Mouse (Mus musculus) midbrain, embryonic 13.5 days (tissue): ENCODE measurements at regions not wholly inside any gene's neighbourhood (a gene's known extent, or its start where the extent isn't known, plus 50 kb on each side); places are given as distances from the start of the nearest gene placed in this dataset.

Experiments used
- ATAC-seq: fragments of 200-750 bp; cut with Nextera tagmentation; 2 replicates; pipeline ENCODE4 v1.8.0; 2017; ENCODE audit warnings: mild to moderate bottlenecking, moderate TSS enrichment, moderate library complexity
- H3K27ac ChIP-seq: fragments of 300-500 bp; sonication (generic); 2 replicates; pipeline ENCODE4 v1.5.1; 2015; ENCODE audit warnings: inconsistent platforms, mild to moderate bottlenecking, moderate library complexity
- H3K27me3 ChIP-seq: fragments of 300-500 bp; sonication (generic); 2 replicates; pipeline ENCODE4 v1.6.1; 2015; ENCODE audit warnings: mild to moderate bottlenecking, inconsistent platforms
- H3K36me3 ChIP-seq: fragments of 300-500 bp; sonication (generic); 2 replicates; pipeline ENCODE4 v1.6.1; 2015; ENCODE audit warnings: mild to moderate bottlenecking, inconsistent platforms
- H3K4me1 ChIP-seq: fragments of 300-500 bp; sonication (generic); replicated peaks from 2 replicates; pipeline ENCODE4 v1.6.1; 2015; ENCODE audit warnings: inconsistent platforms
- H3K4me2 ChIP-seq: fragments of 300-500 bp; sonication (generic); replicated peaks from 2 replicates; pipeline ENCODE4 v1.6.1; 2015; ENCODE audit warnings: moderate library complexity, mild to moderate bottlenecking, inconsistent platforms
- H3K4me3 ChIP-seq: fragments of 300-500 bp; sonication (generic); replicated peaks from 2 replicates; pipeline ENCODE4 v1.5.1; 2015; ENCODE audit warnings: mild to moderate bottlenecking, inconsistent platforms
- H3K9ac ChIP-seq: fragments of 300-500 bp; sonication (generic); replicated peaks from 2 replicates; pipeline ENCODE4 v1.6.1; 2015; ENCODE audit warnings: mild to moderate bottlenecking, inconsistent platforms
- H3K9me3 ChIP-seq: fragments of 300-500 bp; sonication (generic); 2 replicates; pipeline ENCODE4 v1.6.1; 2016; ENCODE audit warnings: mild to moderate bottlenecking, inconsistent platforms
- WGBS: fragments of 180-500 bp; shearing (Covaris S2); methylation state at CpG from one replicate; pipeline ENCODE4 v1.1.7; 2015; 5-methylcytosine and 5-hydroxymethylcytosine counted together

- 88% methylated on average over 10 of the region's 10 CpGs for WGBS
Measured at GRCm38 (mm10) chr14:60526832-60527231, 107.0 kb upstream of the Spata13 start.

GRCm38 (mm10) chr14:60527951-60528350 lies 105.8 kb upstream of the Spata13 start:
- no peaks in the 10 kb centered on the region for H3K9me3 ChIP-seq
- H3K36me3 ChIP-seq: no peaks in the 10 kb centered on the region
- H3K4me1 ChIP-seq: peaks cover 21% of the 10 kb centered on the region
- no peak overlapping the region for H3K4me2 ChIP-seq
- H3K27me3 ChIP-seq: no peaks in the 10 kb centered on the region
- H3K4me3 ChIP-seq: no peak overlapping the region
- no peak for ATAC-seq
- H3K27ac ChIP-seq: no peak overlapping the region
- WGBS: 94% methylated on average over 5 of the region's 5 CpGs
- no peak overlapping the region for H3K9ac ChIP-seq

More at GRCm38 (mm10) chr14:60526832-60527231, 107.0 kb upstream of the Spata13 start:
- H3K4me2 ChIP-seq: no peak overlapping the region
- H3K4me3 ChIP-seq: no peak overlapping the region
- no peaks in the 10 kb centered on the region for H3K36me3 ChIP-seq
- no peak overlapping the region for H3K9ac ChIP-seq
- H3K9me3 ChIP-seq: no peaks in the 10 kb centered on the region
- H3K4me1 ChIP-seq: peaks cover 17% of the 10 kb centered on the region
- no peak overlapping the region for H3K27ac ChIP-seq
- no peaks in the 10 kb centered on the region for H3K27me3 ChIP-seq
- no peak for ATAC-seq

- no peak overlapping the region for H3K9ac ChIP-seq
- H3K4me3 ChIP-seq: no peak overlapping the region
- no peaks in the 10 kb centered on the region for H3K9me3 ChIP-seq
- no peaks in the 10 kb centered on the region for H3K27me3 ChIP-seq
- no peak for ATAC-seq
- H3K4me2 ChIP-seq: no peak overlapping the region
- no peaks in the 10 kb centered on the region for H3K36me3 ChIP-seq
- no peak overlapping the region for H3K27ac ChIP-seq
- WGBS: 93% methylated on average over 7 of the region's 7 CpGs
- peaks cover 27% of the 10 kb centered on the region for H3K4me1 ChIP-seq
Measured at GRCm38 (mm10) chr14:60528520-60528919, 105.3 kb upstream of the Spata13 start.

GRCm38 (mm10) chr14:60529022-60529421 lies 104.8 kb upstream of the Spata13 start:
- 59% methylated on average over 3 of the region's 3 CpGs for WGBS
- no peak overlapping the region for H3K27ac ChIP-seq
- no peaks in the 10 kb centered on the region for H3K27me3 ChIP-seq
- peaks cover 32% of the 10 kb centered on the region for H3K4me1 ChIP-seq
- no peak overlapping the region for H3K4me2 ChIP-seq
- no peak for ATAC-seq
- H3K9ac ChIP-seq: no peak overlapping the region
- H3K36me3 ChIP-seq: no peaks in the 10 kb centered on the region
- H3K4me3 ChIP-seq: no peak overlapping the region
- H3K9me3 ChIP-seq: no peaks in the 10 kb centered on the region

- Histone ChIP-seq H3K4me2 (no peak overlapping the region), H3K4me3 (no peak overlapping the region), H3K9me3 (no peaks in the 10 kb centered on the region), H3K36me3 (no peaks in the 10 kb centered on the region), H3K27me3 (no peaks in the 10 kb centered on the region), H3K27ac (peak overlapping the region; percentile 58; the same call in 1 of the 2 replicates), H3K4me1 (peaks cover 39% of the 10 kb centered on the region), H3K9ac (no peak overlapping the region)
- WGBS: 35% methylated on average over 7 of the region's 7 CpGs
- peak; percentile 60 for ATAC-seq
Measured at GRCm38 (mm10) chr14:60529646-60530347, 104.0 kb upstream of the Spata13 start.

- H3K27ac ChIP-seq: peak overlapping the region; percentile 58; the same call in 1 of the 2 replicates
- peaks cover 39% of the 10 kb centered on the region for H3K4me1 ChIP-seq
- no peak overlapping the region for H3K4me2 ChIP-seq
- 29% methylated on average over 6 of the region's 6 CpGs for WGBS
- no peaks in the 10 kb centered on the region for H3K27me3 ChIP-seq
- H3K4me3 ChIP-seq: no peak overlapping the region
- H3K9ac ChIP-seq: no peak overlapping the region
- 0 out of 2 replicates have a peak, but pooled peaks have one; percentile 19 for ATAC-seq
- no peaks in the 10 kb centered on the region for H3K9me3 ChIP-seq
- H3K36me3 ChIP-seq: no peaks in the 10 kb centered on the region
Measured at GRCm38 (mm10) chr14:60530348-60530711, 103.5 kb upstream of the Spata13 start.

GRCm38 (mm10) chr14:60530973-60531372 lies 102.8 kb upstream of the Spata13 start:
- Histone ChIP-seq H3K27ac (no peak overlapping the region), H3K36me3 (no peaks in the 10 kb centered on the region)

GRCm38 (mm10) chr14:60531766-60532165 lies 102.0 kb upstream of the Spata13 start:
- ATAC-seq: no peak
- Histone ChIP-seq H3K4me3 (no peak overlapping the region), H3K9ac (no peak overlapping the region), H3K27ac (no peak overlapping the region), H3K4me2 (no peak overlapping the region), H3K9me3 (no peaks in the 10 kb centered on the region), H3K27me3 (no peaks in the 10 kb centered on the region), H3K36me3 (no peaks in the 10 kb centered on the region), H3K4me1 (peaks cover 39% of the 10 kb centered on the region)

More at GRCm38 (mm10) chr14:60530973-60531372, 102.8 kb upstream of the Spata13 start:
- no peak overlapping the region for H3K4me3 ChIP-seq
- 88% methylated on average over 5 of the region's 5 CpGs for WGBS
- no peak overlapping the region for H3K4me2 ChIP-seq
- ATAC-seq: no peak
- peaks cover 39% of the 10 kb centered on the region for H3K4me1 ChIP-seq
- H3K9me3 ChIP-seq: no peaks in the 10 kb centered on the region
- H3K27me3 ChIP-seq: no peaks in the 10 kb centered on the region
- H3K9ac ChIP-seq: no peak overlapping the region

GRCm38 (mm10) chr14:60533452-60534224 lies 100.2 kb upstream of the Spata13 start:
- H3K27me3 ChIP-seq: no peaks in the 10 kb centered on the region
- whole genome bisulfite sequencing: 7% methylated on average over 23 of the region's 23 CpGs

GRCm38 (mm10) chr14:60539040-60539439 lies 94.8 kb upstream of the Spata13 start:
- no peaks in the 10 kb centered on the region for H3K27me3 ChIP-seq
- H3K36me3 ChIP-seq: no peaks in the 10 kb centered on the region
- H3K27ac ChIP-seq: no peak overlapping the region
- H3K4me2 ChIP-seq: no peak overlapping the region
- H3K9me3 ChIP-seq: peaks cover 3% of the 10 kb centered on the region; the same call in 1 of the 2 replicates
- WGBS: 81% methylated on average over 2 of the region's 2 CpGs
- peaks cover 7% of the 10 kb centered on the region for H3K4me1 ChIP-seq
- no peak overlapping the region for H3K4me3 ChIP-seq
- no peak overlapping the region for H3K9ac ChIP-seq
- no peak for ATAC-seq

More at GRCm38 (mm10) chr14:60533452-60534224, 100.2 kb upstream of the Spata13 start:
- H3K4me2 ChIP-seq: peak overlapping the region; percentile 37
- peaks cover 39% of the 10 kb centered on the region for H3K4me1 ChIP-seq
- H3K4me3 ChIP-seq: no peak overlapping the region; the same call in 1 of the 2 replicates
- no peaks in the 10 kb centered on the region for H3K9me3 ChIP-seq
- no peaks in the 10 kb centered on the region for H3K36me3 ChIP-seq
- H3K9ac ChIP-seq: no peak overlapping the region
- peak overlapping the region; percentile 57 for H3K27ac ChIP-seq
- peak; percentile 79 for ATAC-seq

GRCm38 (mm10) chr14:60540111-60540510 lies 93.7 kb upstream of the Spata13 start:
- no peaks in the 10 kb centered on the region for H3K36me3 ChIP-seq
- no peak overlapping the region for H3K4me2 ChIP-seq
- H3K27ac ChIP-seq: no peak overlapping the region
- H3K27me3 ChIP-seq: no peaks in the 10 kb centered on the region
- ATAC-seq: no peak
- no peak overlapping the region for H3K4me3 ChIP-seq
- no peaks in the 10 kb centered on the region for H3K4me1 ChIP-seq
- H3K9me3 ChIP-seq: peaks cover 3% of the 10 kb centered on the region; the same call in 1 of the 2 replicates
- no peak overlapping the region for H3K9ac ChIP-seq
- 82% methylated on average over 4 of the region's 4 CpGs for whole genome bisulfite sequencing

GRCm38 (mm10) chr14:60541596-60541995 lies 92.2 kb upstream of the Spata13 start:
- H3K4me2 ChIP-seq: no peak overlapping the region
- ATAC-seq: no peak
- WGBS: 85% methylated on average over 5 of the region's 5 CpGs
- H3K4me3 ChIP-seq: no peak overlapping the region
- H3K27ac ChIP-seq: no peak overlapping the region
- no peaks in the 10 kb centered on the region for H3K27me3 ChIP-seq
- peaks cover 3% of the 10 kb centered on the region; the same call in 1 of the 2 replicates for H3K9me3 ChIP-seq
- no peak overlapping the region for H3K9ac ChIP-seq
- no peaks in the 10 kb centered on the region for H3K36me3 ChIP-seq
- H3K4me1 ChIP-seq: no peaks in the 10 kb centered on the region
